Mouse (Mus musculus): Measurements from ENCODE around the gene Dtnb. TPM values are rescaled to one million over a fixed set of nuclear protein-coding genes. Genes with fewer than 3 reads are reported as not detected.

Dtnb gene
- polyA plus RNA-seq, 1 experiment from 2014 or later = 31.5 TPM

GRCm38 (mm10) chr12:3823408-3823807 lies 251.2 kb downstream of the Dtnb start:
- Histone ChIP-seq H3K4me2 (replicated peaks) (no peak overlapping the region), H3K4me1 (peaks cover 36% of the 10 kb centered on the region), H3K27ac (replicated peaks) (no peak overlapping the region), H3K9ac (replicated peaks) (no peak overlapping the region), H3K4me3 (no peak overlapping the region), H3K36me3 (no peaks in the 10 kb centered on the region), H3K9me3 (no peaks in the 10 kb centered on the region), H3K27me3 (no peaks in the 10 kb centered on the region)
- WGBS = 40% methylated on average over 5 of the region's 5 CpGs
- peak; percentile 49; the same call in 1 of the 2 replicates for ATAC-seq (replicated peaks)

GRCm38 (mm10) chr12:3824906-3825713 lies 252.9 kb downstream of the Dtnb start:
- ATAC-seq (replicated peaks) = no peak
- no peak overlapping the region for H3K4me3 ChIP-seq
- no peak overlapping the region for H3K9ac ChIP-seq (replicated peaks)
- WGBS = 82% methylated on average over 5 of the region's 5 CpGs
- no peaks in the 10 kb centered on the region for H3K36me3 ChIP-seq
- H3K9me3 ChIP-seq = no peaks in the 10 kb centered on the region
- H3K4me1 ChIP-seq = peaks cover 27% of the 10 kb centered on the region
- no peak overlapping the region for H3K27ac ChIP-seq (replicated peaks)
- H3K4me2 ChIP-seq (replicated peaks) = no peak overlapping the region
- no peaks in the 10 kb centered on the region for H3K27me3 ChIP-seq

GRCm38 (mm10) chr12:3825714-3826080 lies 253.5 kb downstream of the Dtnb start:
- Histone ChIP-seq H3K27ac (replicated peaks) (no peak overlapping the region), H3K9me3 (no peaks in the 10 kb centered on the region), H3K27me3 (no peaks in the 10 kb centered on the region), H3K4me1 (peaks cover 27% of the 10 kb centered on the region), H3K36me3 (no peaks in the 10 kb centered on the region), H3K4me3 (no peak overlapping the region), H3K9ac (replicated peaks) (no peak overlapping the region), H3K4me2 (replicated peaks) (no peak overlapping the region)
- ATAC-seq (replicated peaks) = no peak
- 66% methylated on average over 12 of the region's 12 CpGs for WGBS

GRCm38 (mm10) chr12:3827771-3828170 lies 255.6 kb downstream of the Dtnb start:
- no peak for ATAC-seq (replicated peaks)
- Histone ChIP-seq H3K36me3 (no peaks in the 10 kb centered on the region), H3K4me1 (peaks cover 40% of the 10 kb centered on the region), H3K9me3 (no peaks in the 10 kb centered on the region), H3K27me3 (no peaks in the 10 kb centered on the region), H3K4me2 (replicated peaks) (no peak overlapping the region), H3K9ac (replicated peaks) (no peak overlapping the region), H3K4me3 (no peak overlapping the region), H3K27ac (replicated peaks) (no peak overlapping the region)
- 89% methylated on average over 5 of the region's 5 CpGs for WGBS

Small RNAs within 50 kb of the gene (microRNA-seq; reads per million reads assigned to microRNA genes)
- not detected for gene Gm26050

Other genes starting within 250 kb of the Dtnb start
- gene Kif3c, start 207.2 kb upstream of the Dtnb start, polyA plus RNA-seq (2015; fragmentation: Nextera tagmentation; extraction: Ambion mirVana) = 104 and 106 TPM in 2 replicates
- gene Asxl2, start 145.5 kb upstream of the Dtnb start, polyA plus RNA-seq (2015; fragmentation: Nextera tagmentation; extraction: Ambion mirVana) = 14.4 and 15.0 TPM in 2 replicates
- gene Dnmt3a, start 233.6 kb downstream of the Dtnb start, polyA plus RNA-seq (2015; fragmentation: Nextera tagmentation; extraction: Ambion mirVana) = 90.4 and 95.4 TPM in 2 replicates